Mouse (Mus musculus) olfactory bulb, adult 2 months (tissue): Measurements from ENCODE around the gene Slc4a2. TPM values are rescaled to one million over a fixed set of nuclear protein-coding genes. Genes with fewer than 3 reads are reported as not detected.

Experiments
- H3K27ac ChIP-seq: fragments of 200-500 bp; 2 replicates; pipeline ENCODE4 v1.5.1; 2012; ENCODE audit warnings: low read depth, low read length; ENCODE audit not compliant: insufficient read depth
- H3K4me1 ChIP-seq: fragments of 200-500 bp; 2 replicates; pipeline ENCODE4 v1.6.1; 2012; ENCODE audit warnings: low read length; ENCODE audit not compliant: control insufficient read depth, insufficient read depth
- H3K4me3 ChIP-seq: fragments of 200-500 bp; 2 replicates; pipeline ENCODE4 v1.5.1; 2012; ENCODE audit warnings: mild to moderate bottlenecking, low read depth, low read length, moderate library complexity; ENCODE audit not compliant: insufficient read depth
- CTCF ChIP-seq: fragments of 200-500 bp; IDR thresholded peaks from 2 replicates; pipeline ENCODE4 v1.5.1; 2012; ENCODE audit warnings: low read depth, mild to moderate bottlenecking, low read length, moderate library complexity; ENCODE audit not compliant: insufficient read depth
- POLR2A ChIP-seq: fragments of 200-500 bp; IDR thresholded peaks from 2 replicates; pipeline ENCODE4 v1.6.1; 2012; ENCODE audit warnings: mild to moderate bottlenecking, low read depth, low read length, moderate library complexity; ENCODE audit not compliant: insufficient read depth
- WGBS: fragments of 180-500 bp; shearing (Covaris S2); methylation state at CpG from one replicate; pipeline ENCODE4 v1.1.7; 2018; 5-methylcytosine and 5-hydroxymethylcytosine counted together
- polyA plus RNA-seq: library from polyadenylated mRNA; stranded (reverse); fragments of >200 nt; gene quantifications from 2 replicates; pipeline ENCODE4 v1.2.4, GENCODE M21; 2012; ENCODE audit warnings: low replicate concordance; ENCODE audit not compliant: missing spikeins, insufficient read depth, insufficient read length

Gene Slc4a2
- polyA plus RNA-seq, 1 experiment: not detected

- Histone ChIP-seq H3K4me1 (peaks cover 33% of the 10 kb centered on the region), H3K27ac (no peak overlapping the region), H3K4me3 (no peak overlapping the region)
- TF ChIP-seq CTCF: peak; percentile 71; the same call in 1 of the 2 replicates
- TF ChIP-seq POLR2A: no peak
- WGBS: 31% methylated on average over 11 of the region's 11 CpGs
Measured at GRCm38 (mm10) chr5:24483326-24483725, 59.7 kb downstream of the Slc4a2 start.

- WGBS: 28% methylated on average over 22 of the region's 22 CpGs
- Histone ChIP-seq H3K27ac (no peak overlapping the region), H3K4me3 (peak overlapping the region; percentile 2; the same call in 1 of the 2 replicates), H3K4me1 (peaks cover 33% of the 10 kb centered on the region)
- no peak for TF ChIP-seq POLR2A
- TF ChIP-seq CTCF: no peak
Measured at GRCm38 (mm10) chr5:24484963-24485362, 61.3 kb downstream of the Slc4a2 start.

GRCm38 (mm10) chr5:24486097-24486496, 62.5 kb downstream of the Slc4a2 start:
- Histone ChIP-seq H3K4me1 (peaks cover 27% of the 10 kb centered on the region), H3K4me3 (no peak overlapping the region), H3K27ac (no peak overlapping the region)
- peak; percentile 78 for TF ChIP-seq CTCF
- TF ChIP-seq POLR2A: no peak
- WGBS: 3% methylated on average over 8 of the region's 8 CpGs

- TF ChIP-seq POLR2A (no peak), CTCF (no peak)
- Histone ChIP-seq H3K27ac (no peak overlapping the region), H3K4me3 (no peak overlapping the region), H3K4me1 (peaks cover 21% of the 10 kb centered on the region)
- WGBS: 92% methylated on average over 5 of the region's 5 CpGs
Measured at GRCm38 (mm10) chr5:24486738-24487137, 63.1 kb downstream of the Slc4a2 start.

GRCm38 (mm10) chr5:24490413-24490920, 66.8 kb downstream of the Slc4a2 start:
- H3K27ac ChIP-seq: no peak overlapping the region
- no peak for TF ChIP-seq CTCF
- no peak for TF ChIP-seq POLR2A
- 61% methylated on average over 14 of the region's 14 CpGs for WGBS
- H3K4me1 ChIP-seq: peaks cover 16% of the 10 kb centered on the region
- no peak overlapping the region for H3K4me3 ChIP-seq

Other genes starting within 250 kb of the Slc4a2 start
- not detected in 2 replicates for gene Kcnh2, start 72.2 kb upstream of the Slc4a2 start, polyA plus RNA-seq
- gene Nos3, start 59.0 kb upstream of the Slc4a2 start, polyA plus RNA-seq: not detected in 2 replicates
- not detected in 2 replicates for gene Atg9b, start 31.7 kb upstream of the Slc4a2 start, polyA plus RNA-seq
- gene Abcb8, start 30.2 kb upstream of the Slc4a2 start, polyA plus RNA-seq: not detected in 2 replicates
- not detected in 2 replicates for gene Asic3, start 10.4 kb upstream of the Slc4a2 start, polyA plus RNA-seq
- not detected in 2 replicates for gene Cdk5, start 307 bp upstream of the Slc4a2 start, polyA plus RNA-seq
- gene Fastk, start 21.4 kb downstream of the Slc4a2 start, polyA plus RNA-seq: not detected in 2 replicates
- not detected in 2 replicates for gene Tmub1, start 24.0 kb downstream of the Slc4a2 start, polyA plus RNA-seq
- gene Agap3, start 28.3 kb downstream of the Slc4a2 start, polyA plus RNA-seq: not detected in 2 replicates
- not detected in 2 replicates for gene Gbx1, start 103.4 kb downstream of the Slc4a2 start, polyA plus RNA-seq
- not detected in 2 replicates for gene Asb10, start 117.1 kb downstream of the Slc4a2 start, polyA plus RNA-seq
- not detected in 2 replicates for gene 4931409K22Rik, start 133.0 kb downstream of the Slc4a2 start, polyA plus RNA-seq
- not detected in 2 replicates for gene Abcf2, start 153.6 kb downstream of the Slc4a2 start, polyA plus RNA-seq
- gene Chpf2, start 162.9 kb downstream of the Slc4a2 start, polyA plus RNA-seq: not detected in 2 replicates
- not detected in 2 replicates for gene Smarcd3, start 200.6 kb downstream of the Slc4a2 start, polyA plus RNA-seq